Mouse (Mus musculus): ENCODE data around the gene Cep72. TPM values are rescaled to one million over a fixed set of nuclear protein-coding genes. Genes with fewer than 3 reads are reported as not detected.

The Cep72 gene
- polyA plus RNA-seq (2017; shearing (Covaris generic)), result 7.5 TPM

DNA sequence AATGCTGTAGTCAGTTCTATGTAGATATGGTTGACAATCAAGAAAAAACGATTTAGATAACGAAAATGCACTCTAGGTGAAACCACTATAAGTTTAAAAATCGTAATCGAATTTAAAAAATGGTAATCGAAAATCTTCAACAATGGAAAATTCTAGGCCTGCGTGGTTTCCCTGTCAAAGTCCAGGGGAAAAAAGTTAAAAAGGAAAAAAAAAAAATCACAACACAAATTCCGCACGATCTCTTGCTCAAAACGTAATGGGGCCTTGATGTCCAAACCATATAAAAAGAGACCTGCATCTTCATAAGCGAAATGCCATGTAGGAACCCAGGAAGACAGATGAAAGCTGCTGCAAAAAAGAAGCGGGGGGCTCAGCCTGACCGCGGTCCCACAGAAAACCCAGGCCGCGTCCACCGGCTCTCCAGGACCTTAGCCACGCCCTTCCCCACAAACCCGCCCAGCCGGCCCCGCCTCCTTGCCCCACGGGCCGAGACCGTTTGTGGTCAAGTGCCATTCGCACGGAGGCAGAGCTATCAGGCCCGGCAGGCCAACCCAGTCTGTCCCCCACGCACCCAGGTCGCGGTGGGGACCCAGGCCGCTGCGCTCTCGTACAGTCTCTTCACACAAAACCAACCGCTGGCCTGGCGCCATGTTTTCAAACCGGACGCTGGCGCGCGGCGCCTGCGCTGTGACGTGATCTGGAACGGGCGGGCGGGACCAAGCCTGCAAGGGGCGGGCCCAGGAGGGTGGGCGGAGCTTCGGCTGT lies at the start of gene Cep72:
TSS of gene Cep72 (minus strand) at position 687 of the 765 bp plus-strand sequence.

DNA sequence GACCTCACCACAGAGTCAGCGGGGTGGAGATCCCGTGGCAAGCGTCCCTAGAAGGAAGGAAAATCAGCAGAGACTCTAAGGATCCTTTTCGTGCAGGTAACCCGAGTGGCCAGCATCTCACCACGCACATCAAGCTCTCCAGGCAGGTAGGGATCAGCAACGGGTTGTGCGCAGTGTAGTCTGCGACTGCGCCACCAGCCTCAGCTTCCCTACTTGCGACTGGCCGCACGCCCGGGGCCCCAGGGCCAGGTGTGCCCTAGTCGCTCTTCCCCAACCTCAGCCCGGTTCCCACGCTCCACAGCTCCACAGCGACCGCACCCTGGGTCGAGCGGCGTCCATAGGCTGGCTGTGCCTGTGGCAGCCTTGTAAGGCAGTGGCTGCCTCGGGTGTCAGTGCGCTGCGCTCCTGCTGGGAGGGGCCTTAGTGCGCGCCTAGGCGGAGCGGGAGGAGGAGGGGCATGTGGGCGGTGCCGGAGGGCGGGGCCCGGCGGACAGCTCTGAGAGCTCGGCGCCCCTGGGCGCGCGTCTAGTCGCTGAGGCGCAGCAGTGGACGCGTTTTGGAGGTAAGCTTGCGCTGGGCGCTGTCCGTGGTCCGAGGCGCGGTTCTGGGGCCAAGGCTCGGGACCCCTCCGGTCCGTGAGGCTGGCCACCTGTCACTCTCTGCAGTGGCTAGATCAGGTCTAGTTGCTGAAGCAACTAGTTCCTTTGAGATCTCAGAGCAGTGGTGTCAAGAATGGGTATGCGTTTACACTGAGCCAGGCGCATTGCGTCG lies 53.0 kb downstream of the Cep72 start, which contains the start of gene Tppp:
TSS of gene Tppp (plus strand) at position 460 of the 771 bp plus-strand sequence.

Other genes with a start within 250 kb of the Cep72 start
- 0.14 TPM for gene Nkd2, start 214.7 kb downstream of the Cep72 start, polyA plus RNA-seq (2017; shearing (Covaris generic))
- 0.40 TPM for gene Trip13, start 124.5 kb downstream of the Cep72 start, polyA plus RNA-seq (2017; shearing (Covaris generic))
- 63.4 TPM for gene Brd9, start 124.5 kb downstream of the Cep72 start, polyA plus RNA-seq (2017; shearing (Covaris generic))
- gene Zdhhc11, start 98.4 kb downstream of the Cep72 start, polyA plus RNA-seq (2017; shearing (Covaris generic)), result not detected
- 0.31 TPM for gene Tppp, start 52.9 kb downstream of the Cep72 start, polyA plus RNA-seq (2017; shearing (Covaris generic))
- not detected for gene Slc9a3, start 59.2 kb upstream of the Cep72 start, polyA plus RNA-seq (2017; shearing (Covaris generic))
- 71.0 TPM for gene Exoc3, start 146.4 kb upstream of the Cep72 start, polyA plus RNA-seq (2017; shearing (Covaris generic))
- not detected for gene Ahrr, start 230.0 kb upstream of the Cep72 start, polyA plus RNA-seq (2017; shearing (Covaris generic))

All from naive thymus-derived CD4-positive, alpha-beta T cell, adult 5 months (primary cell).